Mouse (Mus musculus) midbrain, embryonic 16.5 days (tissue): Measurements from ENCODE around the gene Scamp5. TPM values are rescaled to one million over a fixed set of nuclear protein-coding genes. Genes with fewer than 3 reads are reported as not detected.

Source experiments
- ATAC-seq: fragments of 200-750 bp; cut with Nextera tagmentation; 2 replicates; pipeline ENCODE4 v1.8.0; 2017; ENCODE audit warnings: moderate TSS enrichment
- H3K27ac ChIP-seq: fragments of 300-500 bp; sonication (generic); 2 replicates; pipeline ENCODE4 v1.5.1; 2014; ENCODE audit warnings: mild to moderate bottlenecking, low read length, mixed read lengths
- H3K27me3 ChIP-seq: fragments of 300-500 bp; sonication (generic); 2 replicates; pipeline ENCODE4 v1.6.1; 2014; ENCODE audit warnings: low read depth, low read length, mixed read lengths; ENCODE audit not compliant: control insufficient read depth, insufficient read depth
- H3K36me3 ChIP-seq: fragments of 300-500 bp; sonication (generic); 2 replicates; pipeline ENCODE4 v1.6.1; 2014; ENCODE audit warnings: mild to moderate bottlenecking, low read length, moderate library complexity, mixed read lengths; ENCODE audit not compliant: control insufficient read depth, insufficient read depth
- H3K4me1 ChIP-seq: fragments of 300-500 bp; sonication (generic); 2 replicates; pipeline ENCODE4 v1.6.1; 2014; ENCODE audit warnings: mild to moderate bottlenecking, low read length, mixed read lengths; ENCODE audit not compliant: control insufficient read depth, insufficient read depth
- H3K4me2 ChIP-seq: fragments of 300-500 bp; sonication (generic); 2 replicates; pipeline ENCODE4 v1.6.1; 2014; ENCODE audit warnings: mild to moderate bottlenecking, low read length, mixed read lengths
- H3K4me3 ChIP-seq: fragments of 300-500 bp; sonication (generic); 2 replicates; pipeline ENCODE4 v1.5.1; 2014; ENCODE audit warnings: low read depth, mild to moderate bottlenecking, low read length, moderate library complexity, mixed read lengths
- H3K9ac ChIP-seq: fragments of 300-500 bp; sonication (generic); 2 replicates; pipeline ENCODE4 v1.6.1; 2014; ENCODE audit warnings: low read depth, low read length, mixed read lengths
- H3K9me3 ChIP-seq: fragments of 300-500 bp; sonication (generic); replicated peaks from 2 replicates; pipeline ENCODE4 v1.6.1; 2014; ENCODE audit warnings: mild to moderate bottlenecking, low read length, mixed read lengths; ENCODE audit not compliant: control insufficient read depth, poor library complexity, severe bottlenecking
- WGBS: fragments of 180-500 bp; shearing (Covaris S2); extraction: QIAGEN DNeasy Blood & Tissue Kit; methylation state at CpG from one replicate; pipeline ENCODE4 v1.1.7; 2014; 5-methylcytosine and 5-hydroxymethylcytosine counted together
- polyA plus RNA-seq: library from polyadenylated mRNA; unstranded; fragments of >200 nt; fragmentation: Nextera tagmentation; extraction: Ambion mirVana; gene quantifications from 2 replicates; pipeline ENCODE4 v1.2.1, GENCODE M21; 2015

Scamp5 gene
- polyA plus RNA-seq: 168 and 191 TPM in 2 replicates

GRCm38 (mm10) chr9:57467896-57468549 is at the start of gene Scamp5:
Gene Scamp5 (minus strand): TSS chr9:57468060.
- Histone ChIP-seq H3K4me1 (peaks cover 25% of the 10 kb centered on the region), H3K9me3 (no peaks in the 10 kb centered on the region), H3K27ac (peak within 1 kb of the TSS; percentile 94), H3K36me3 (no peaks in the 10 kb centered on the region), H3K9ac (peak within 1 kb of the TSS; percentile 95), H3K4me3 (peak within 1 kb of the TSS; percentile 81), H3K27me3 (no peaks in the 10 kb centered on the region), H3K4me2 (peak within 1 kb of the TSS; percentile 84)
- ATAC-seq: peak; percentile 95
- 2% methylated on average over 48 of the region's 48 CpGs for WGBS

DNA sequence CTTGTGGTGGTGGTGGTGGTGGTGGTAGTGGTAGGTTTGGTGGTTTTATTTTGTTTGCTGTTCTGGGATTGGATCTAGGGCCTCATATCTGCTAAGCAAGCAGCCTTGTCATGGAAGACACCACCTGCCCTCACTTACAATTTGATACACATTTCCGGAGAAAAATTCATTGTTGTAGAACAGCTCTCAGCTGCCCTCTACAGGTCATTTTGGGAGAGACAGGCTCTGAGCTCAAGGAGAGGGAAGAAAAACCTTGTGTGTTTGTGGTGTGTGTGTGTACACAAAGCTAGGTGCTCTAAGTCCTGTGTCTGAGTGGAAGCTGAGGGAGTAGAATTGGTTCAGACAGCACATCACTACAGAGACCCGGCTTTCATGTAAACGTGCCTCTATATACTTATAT is 49.3 kb upstream of the Scamp5 start:
- Histone ChIP-seq H3K9me3 (no peaks in the 10 kb centered on the region), H3K4me2 (no peak overlapping the region), H3K4me1 (peaks cover 7% of the 10 kb centered on the region), H3K27ac (peak overlapping the region; percentile 63), H3K9ac (no peak overlapping the region; the same call in 1 of the 2 replicates), H3K4me3 (no peak overlapping the region), H3K27me3 (no peaks in the 10 kb centered on the region), H3K36me3 (no peaks in the 10 kb centered on the region)
- WGBS: 5% methylated on average over 3 of the region's 3 CpGs
- ATAC-seq: no peak

DNA sequence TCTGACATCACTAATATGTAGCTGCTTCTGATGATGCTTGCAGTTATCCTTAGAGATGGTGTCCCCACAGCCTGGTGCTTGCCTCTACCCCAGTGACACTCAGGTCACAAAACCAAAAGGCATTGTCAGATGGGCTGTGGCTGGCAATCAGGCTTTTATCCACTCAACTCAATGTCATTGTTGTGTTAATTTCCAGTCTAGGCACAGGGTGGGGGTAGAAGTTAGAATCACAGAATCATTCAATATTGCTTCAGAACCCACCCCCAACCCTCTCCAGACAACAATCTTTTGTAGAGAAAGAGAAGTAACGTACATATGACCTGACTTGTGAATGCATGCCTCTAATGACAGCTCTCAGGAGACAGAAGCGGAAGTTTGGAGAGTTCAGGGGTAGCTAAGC is 42.7 kb upstream of the Scamp5 start:
- no peak for ATAC-seq
- Histone ChIP-seq H3K9me3 (no peaks in the 10 kb centered on the region), H3K4me1 (peaks cover 6% of the 10 kb centered on the region; the same call in 1 of the 2 replicates), H3K4me2 (no peak overlapping the region), H3K27ac (no peak overlapping the region), H3K27me3 (no peaks in the 10 kb centered on the region), H3K36me3 (no peaks in the 10 kb centered on the region), H3K4me3 (no peak overlapping the region), H3K9ac (no peak overlapping the region)
- 52% methylated on average over 2 of the region's 2 CpGs for WGBS

GRCm38 (mm10) chr9:57505700-57506099 is 37.8 kb upstream of the Scamp5 start:
- peaks cover 23% of the 10 kb centered on the region for H3K27me3 ChIP-seq

GRCm38 (mm10) chr9:57504891-57505290 is 37.0 kb upstream of the Scamp5 start:
- WGBS: 45% methylated on average over 10 of the region's 10 CpGs
- H3K4me2 ChIP-seq: peak overlapping the region; percentile 89
- H3K36me3 ChIP-seq: no peaks in the 10 kb centered on the region
- no peak for ATAC-seq
- H3K4me3 ChIP-seq: peak overlapping the region; percentile 48
- H3K27me3 ChIP-seq: peaks cover 27% of the 10 kb centered on the region
- peak overlapping the region; percentile 65; the same call in 1 of the 2 replicates for H3K9ac ChIP-seq
- no peaks in the 10 kb centered on the region for H3K9me3 ChIP-seq
- H3K27ac ChIP-seq: peak overlapping the region; percentile 65
- H3K4me1 ChIP-seq: peaks cover 45% of the 10 kb centered on the region

More at GRCm38 (mm10) chr9:57505700-57506099, 37.8 kb upstream of the Scamp5 start:
- no peaks in the 10 kb centered on the region for H3K9me3 ChIP-seq
- WGBS: 6% methylated on average over 8 of the region's 8 CpGs
- 0 out of 2 replicates have a peak overlapping the region, but pooled peaks have one; percentile 6 for H3K4me3 ChIP-seq
- H3K9ac ChIP-seq: no peak overlapping the region
- H3K27ac ChIP-seq: peak overlapping the region; percentile 65
- peak; percentile 90 for ATAC-seq
- no peaks in the 10 kb centered on the region for H3K36me3 ChIP-seq
- peak overlapping the region; percentile 89 for H3K4me2 ChIP-seq
- H3K4me1 ChIP-seq: peaks cover 45% of the 10 kb centered on the region

GRCm38 (mm10) chr9:57504381-57504700 is 36.5 kb upstream of the Scamp5 start:
- Histone ChIP-seq H3K27ac (peak overlapping the region; percentile 65), H3K9ac (peak overlapping the region; percentile 65), H3K9me3 (no peaks in the 10 kb centered on the region), H3K4me1 (peaks cover 45% of the 10 kb centered on the region), H3K36me3 (no peaks in the 10 kb centered on the region), H3K27me3 (peaks cover 27% of the 10 kb centered on the region), H3K4me2 (peak overlapping the region; percentile 89), H3K4me3 (peak overlapping the region; percentile 48)
- ATAC-seq: peak; percentile 61
- 1% methylated on average over 34 of the region's 34 CpGs for WGBS

GRCm38 (mm10) chr9:57503622-57504380 is 35.9 kb upstream of the Scamp5 start, which contains the start of gene Rpp25:
Gene Rpp25 (plus strand): TSS chr9:57504026.
- peak within 1 kb of the TSS; percentile 76 for H3K27ac ChIP-seq
- peak within 1 kb of the TSS; percentile 48 for H3K4me3 ChIP-seq
- WGBS: under 1% methylated on average over 46 of the region's 46 CpGs
- H3K4me2 ChIP-seq: peak within 1 kb of the TSS; percentile 89
- H3K4me1 ChIP-seq: peaks cover 48% of the 10 kb centered on the region
- ATAC-seq: peak; percentile 54
- no peaks in the 10 kb centered on the region for H3K36me3 ChIP-seq
- peak within 1 kb of the TSS; percentile 65 for H3K9ac ChIP-seq
- no peaks in the 10 kb centered on the region for H3K9me3 ChIP-seq
- H3K27me3 ChIP-seq: peaks cover 27% of the 10 kb centered on the region

- no peak for ATAC-seq
- H3K27me3 ChIP-seq: peaks cover 27% of the 10 kb centered on the region
- H3K4me1 ChIP-seq: peaks cover 54% of the 10 kb centered on the region
- peak overlapping the region; percentile 76 for H3K27ac ChIP-seq
- WGBS: 5% methylated on average over 23 of the region's 23 CpGs
- H3K4me2 ChIP-seq: peak overlapping the region; percentile 89
- H3K4me3 ChIP-seq: peak overlapping the region; percentile 48
- H3K9me3 ChIP-seq: no peaks in the 10 kb centered on the region
- peak overlapping the region; percentile 65 for H3K9ac ChIP-seq
- no peaks in the 10 kb centered on the region for H3K36me3 ChIP-seq
Observed at GRCm38 (mm10) chr9:57502911-57503621, 35.2 kb upstream of the Scamp5 start.
